Mouse (Mus musculus): Measurements from ENCODE around the gene Gm20388. TPM values are rescaled to one million over a fixed set of nuclear protein-coding genes. Genes with fewer than 3 reads are reported as not detected.
A peak's percentile ranks its signal among the peaks of the same experiment; 100 is the strongest.

The Gm20388 gene
- polyA plus RNA-seq, 1 experiment, result 59.3 TPM

DNA sequence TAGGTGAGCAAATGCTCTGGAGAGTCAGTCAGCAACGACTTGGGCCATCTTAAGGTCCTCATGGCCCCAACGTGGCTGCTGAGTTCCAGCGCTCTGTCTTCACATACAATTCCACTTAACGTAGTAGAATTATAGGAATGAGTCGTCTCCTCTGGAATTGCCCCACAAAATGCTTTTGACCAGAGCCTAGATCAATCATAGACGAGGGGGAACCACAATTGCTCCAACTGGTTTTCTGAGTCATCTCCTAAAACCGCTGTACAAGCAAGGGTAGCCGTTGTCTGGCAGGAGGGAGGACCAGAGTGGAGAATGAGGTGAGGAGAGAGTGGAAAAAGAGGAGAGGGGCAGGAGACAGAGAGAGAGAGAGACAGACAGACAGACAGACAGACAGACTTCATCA is 105.3 kb downstream of the Gm20388 start:
- no peak for TF ChIP-seq POLR2A (IDR thresholded peaks at IDR 0.05; ENCODE audit: borderline replicate concordance, extremely low read depth, insufficient read depth, insufficient read length, poor library complexity, severe bottlenecking)
- no peak for TF ChIP-seq CTCF (IDR thresholded peaks at IDR 0.05; ENCODE audit: borderline replicate concordance, extremely low read depth, insufficient read depth, insufficient read length)
- DNase-seq (ENCODE audit: low read depth), result no peak

DNA sequence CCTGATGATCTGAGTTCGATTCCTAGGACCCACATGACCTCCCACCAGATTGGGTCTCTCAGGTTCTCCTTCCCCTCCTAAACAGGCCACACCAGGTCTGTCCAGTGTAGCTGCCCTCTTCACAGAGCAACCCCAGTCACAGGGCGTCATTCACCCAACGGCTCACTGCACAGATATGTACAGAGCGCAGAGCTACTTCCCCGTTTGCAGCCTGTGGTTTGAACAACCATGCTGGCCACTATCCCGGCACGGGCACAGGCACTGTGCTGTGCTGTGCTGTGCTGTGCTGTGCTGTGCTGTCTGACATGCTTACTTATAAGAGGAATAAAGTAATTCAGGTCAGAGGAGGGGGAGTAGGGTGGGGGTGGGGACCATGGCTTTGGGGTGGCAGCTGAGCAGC is 105.8 kb downstream of the Gm20388 start:
- DNase-seq (ENCODE audit: low read depth), result no peak
- TF ChIP-seq CTCF (IDR thresholded peaks at IDR 0.05; ENCODE audit: borderline replicate concordance, extremely low read depth, insufficient read depth, insufficient read length), result no peak
- no peak for TF ChIP-seq POLR2A (IDR thresholded peaks at IDR 0.05; ENCODE audit: borderline replicate concordance, extremely low read depth, insufficient read depth, insufficient read length, poor library complexity, severe bottlenecking)

DNA sequence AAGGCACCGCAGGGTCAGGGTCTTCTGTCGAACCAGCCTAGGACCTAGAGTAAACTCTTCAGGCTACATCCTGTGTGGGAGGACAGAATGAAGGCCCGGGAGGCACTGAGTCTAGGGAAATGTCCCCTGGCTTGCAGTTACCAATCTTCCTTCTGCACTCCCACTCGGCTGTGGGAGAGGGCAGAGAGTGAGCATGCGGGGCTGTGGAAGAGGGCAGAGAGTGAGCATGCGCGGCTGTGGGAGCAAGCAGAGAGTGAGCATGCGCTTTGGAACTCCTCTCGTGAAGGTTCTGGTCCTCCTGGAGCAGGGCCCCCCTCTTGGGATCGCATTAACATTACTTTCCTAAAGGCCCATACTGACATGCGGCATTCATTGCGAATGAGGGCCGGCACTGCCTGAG is 106.7 kb downstream of the Gm20388 start:
- no peak for DNase-seq (ENCODE audit: low read depth)
- no peak for TF ChIP-seq CTCF (IDR thresholded peaks at IDR 0.05; ENCODE audit: borderline replicate concordance, extremely low read depth, insufficient read depth, insufficient read length)
- TF ChIP-seq POLR2A (IDR thresholded peaks at IDR 0.05; ENCODE audit: borderline replicate concordance, extremely low read depth, insufficient read depth, insufficient read length, poor library complexity, severe bottlenecking), result no peak

DNA sequence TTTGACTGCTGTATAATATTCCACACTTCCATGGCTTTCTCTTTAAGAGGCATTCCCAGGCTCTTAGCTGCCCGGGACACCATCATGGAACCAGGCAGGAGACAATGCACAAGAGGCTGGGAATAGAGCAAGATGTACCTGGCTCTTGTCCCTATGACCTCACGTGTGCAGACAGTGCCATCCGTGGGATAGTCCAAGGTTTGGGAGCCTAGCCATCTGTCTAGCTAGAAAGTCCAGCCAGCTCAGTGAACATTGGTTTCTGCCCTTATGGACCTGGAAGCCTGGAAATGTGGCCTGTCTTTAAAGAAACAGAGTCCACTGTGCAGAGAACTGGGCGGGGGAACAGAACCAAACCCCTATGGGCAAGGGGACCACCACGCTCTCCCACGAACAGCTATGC is 107.1 kb downstream of the Gm20388 start:
- no peak for TF ChIP-seq POLR2A (IDR thresholded peaks at IDR 0.05; ENCODE audit: borderline replicate concordance, extremely low read depth, insufficient read depth, insufficient read length, poor library complexity, severe bottlenecking)
- no peak for TF ChIP-seq CTCF (IDR thresholded peaks at IDR 0.05; ENCODE audit: borderline replicate concordance, extremely low read depth, insufficient read depth, insufficient read length)
- DNase-seq (ENCODE audit: low read depth), result no peak

DNA sequence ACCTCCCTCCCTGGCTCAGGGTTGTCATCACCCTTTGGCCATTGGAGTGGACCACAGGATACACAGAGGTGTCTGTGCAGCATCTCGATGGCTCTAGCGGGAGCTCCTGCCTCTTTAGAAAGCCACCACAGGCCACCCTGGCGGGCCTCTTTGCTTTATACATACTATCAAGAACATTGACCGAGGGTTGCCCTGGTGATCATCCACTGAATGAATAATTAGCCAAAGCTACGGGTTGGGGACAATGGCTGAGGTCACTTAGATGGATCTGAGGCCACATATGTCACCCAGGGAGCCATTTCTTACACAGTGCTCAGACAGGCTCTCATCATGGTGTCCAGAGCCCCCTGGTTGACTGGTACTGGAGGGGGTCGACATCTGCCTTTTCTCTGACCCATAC is 107.7 kb downstream of the Gm20388 start:
- TF ChIP-seq CTCF (IDR thresholded peaks at IDR 0.05; ENCODE audit: borderline replicate concordance, extremely low read depth, insufficient read depth, insufficient read length) (no peak), POLR2A (IDR thresholded peaks at IDR 0.05; ENCODE audit: borderline replicate concordance, extremely low read depth, insufficient read depth, insufficient read length, poor library complexity, severe bottlenecking) (no peak)
- DNase-seq (ENCODE audit: low read depth), result no peak

DNA sequence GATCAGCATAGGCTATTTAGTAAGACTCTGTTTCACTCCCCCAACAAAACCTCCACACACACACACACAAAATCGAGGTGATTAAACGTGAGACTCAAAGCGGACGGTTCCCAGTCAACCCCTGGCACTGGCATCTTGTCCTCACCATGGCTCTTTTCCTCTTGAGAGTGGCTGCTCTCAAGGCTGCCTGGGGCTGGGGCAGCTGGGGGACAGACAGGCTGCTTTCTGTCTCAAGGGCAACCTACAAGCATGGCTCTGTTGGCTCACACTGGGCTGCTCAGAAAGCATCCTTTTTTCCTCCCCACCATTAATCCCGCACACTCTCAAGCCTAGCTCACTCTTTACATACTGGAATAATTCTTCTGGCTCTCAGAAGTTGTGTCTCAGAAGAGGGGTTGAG is 108.7 kb downstream of the Gm20388 start:
- TF ChIP-seq CTCF (IDR thresholded peaks at IDR 0.05; ENCODE audit: borderline replicate concordance, extremely low read depth, insufficient read depth, insufficient read length), result no peak
- TF ChIP-seq POLR2A (IDR thresholded peaks at IDR 0.05; ENCODE audit: borderline replicate concordance, extremely low read depth, insufficient read depth, insufficient read length, poor library complexity, severe bottlenecking), result no peak
- DNase-seq (ENCODE audit: low read depth), result no peak

DNA sequence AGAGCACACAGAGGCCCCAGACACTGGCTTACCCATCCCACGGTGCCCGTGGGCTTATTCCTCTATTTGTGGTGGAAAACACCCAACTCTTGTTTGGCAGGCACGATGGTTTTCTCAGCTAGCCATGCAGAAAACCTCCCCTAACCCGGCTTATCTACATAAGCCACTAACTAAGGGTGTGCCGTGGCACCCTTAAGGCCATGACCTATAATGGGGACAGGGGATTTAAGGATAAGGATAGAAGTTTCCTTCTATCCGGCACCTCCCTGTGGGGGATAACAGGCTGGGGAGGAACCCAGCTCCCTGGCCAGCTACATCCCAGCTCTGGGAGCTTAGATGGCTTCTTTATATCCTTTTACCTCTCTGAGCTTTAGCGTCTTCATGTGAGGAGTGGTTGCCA is 109.7 kb downstream of the Gm20388 start:
- DNase-seq (ENCODE audit: low read depth), result no peak
- TF ChIP-seq CTCF (IDR thresholded peaks at IDR 0.05; ENCODE audit: borderline replicate concordance, extremely low read depth, insufficient read depth, insufficient read length) (no peak), POLR2A (IDR thresholded peaks at IDR 0.05; ENCODE audit: borderline replicate concordance, extremely low read depth, insufficient read depth, insufficient read length, poor library complexity, severe bottlenecking) (no peak)

DNA sequence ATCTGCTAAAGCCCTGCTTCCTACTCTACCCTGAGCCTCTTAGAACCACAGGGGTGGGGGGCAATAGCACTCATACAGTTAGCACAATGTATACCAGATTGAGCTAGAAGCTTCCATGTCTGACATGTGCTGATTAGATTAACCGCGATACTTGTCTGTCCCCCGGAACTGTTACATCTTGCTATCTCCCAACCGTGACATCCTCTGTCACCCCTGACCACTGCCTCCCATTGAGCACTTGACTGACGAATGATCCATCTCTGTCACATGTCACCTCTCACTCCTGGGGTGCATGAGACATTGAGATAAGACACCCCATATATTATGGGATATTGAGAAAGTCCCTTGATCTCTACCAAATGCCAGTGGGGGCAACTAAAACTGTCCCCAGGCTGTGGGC is 115.6 kb downstream of the Gm20388 start:
- no peak for DNase-seq (ENCODE audit: low read depth)
- TF ChIP-seq CTCF (IDR thresholded peaks at IDR 0.05; ENCODE audit: borderline replicate concordance, extremely low read depth, insufficient read depth, insufficient read length), result no peak
- TF ChIP-seq POLR2A (IDR thresholded peaks at IDR 0.05; ENCODE audit: borderline replicate concordance, extremely low read depth, insufficient read depth, insufficient read length, poor library complexity, severe bottlenecking), result no peak

DNA sequence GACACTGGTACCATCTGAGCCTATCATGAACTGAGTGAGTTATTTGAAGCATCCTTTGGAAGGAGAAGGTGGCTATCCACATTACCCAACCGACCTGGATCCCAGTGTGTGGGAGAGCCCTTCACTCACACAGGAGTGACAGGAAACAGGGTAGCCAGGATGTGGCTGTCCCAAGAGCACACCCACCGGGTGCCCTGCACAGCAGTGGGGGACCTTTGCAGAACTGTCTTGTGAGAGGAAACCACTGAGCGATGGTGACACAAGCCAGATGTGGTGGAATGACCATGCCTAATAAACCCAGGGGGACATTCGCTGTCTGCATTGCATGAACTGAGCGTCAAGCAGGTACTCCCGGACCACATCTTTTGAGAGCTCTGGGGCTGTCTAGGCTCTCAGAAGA is 116.3 kb downstream of the Gm20388 start:
- TF ChIP-seq CTCF (IDR thresholded peaks at IDR 0.05; ENCODE audit: borderline replicate concordance, extremely low read depth, insufficient read depth, insufficient read length), result no peak
- no peak for TF ChIP-seq POLR2A (IDR thresholded peaks at IDR 0.05; ENCODE audit: borderline replicate concordance, extremely low read depth, insufficient read depth, insufficient read length, poor library complexity, severe bottlenecking)
- DNase-seq (ENCODE audit: low read depth), result no peak

DNA sequence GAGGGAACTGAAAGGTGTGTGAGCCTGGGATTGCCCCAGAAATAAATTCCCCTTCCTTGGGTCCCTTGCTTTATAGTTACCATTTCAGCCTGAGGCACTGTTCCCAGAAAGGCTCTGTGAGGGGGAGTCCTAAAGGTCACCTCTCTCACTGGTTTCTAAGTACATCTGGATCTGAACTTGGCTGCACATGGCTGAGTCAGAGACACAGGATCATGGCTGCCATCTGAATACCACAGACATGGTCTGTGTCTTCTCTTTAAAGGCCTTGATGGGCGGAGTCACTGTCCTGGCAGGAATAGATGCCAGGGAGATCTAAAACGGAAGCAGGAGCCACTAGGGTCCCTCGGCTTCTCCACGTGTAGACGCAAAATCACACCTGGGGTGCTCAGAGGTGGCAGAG is 119.8 kb downstream of the Gm20388 start:
- no peak for DNase-seq (ENCODE audit: low read depth)
- TF ChIP-seq POLR2A (IDR thresholded peaks at IDR 0.05; ENCODE audit: borderline replicate concordance, extremely low read depth, insufficient read depth, insufficient read length, poor library complexity, severe bottlenecking), result no peak
- TF ChIP-seq CTCF (IDR thresholded peaks at IDR 0.05; ENCODE audit: borderline replicate concordance, extremely low read depth, insufficient read depth, insufficient read length), result no peak

DNA sequence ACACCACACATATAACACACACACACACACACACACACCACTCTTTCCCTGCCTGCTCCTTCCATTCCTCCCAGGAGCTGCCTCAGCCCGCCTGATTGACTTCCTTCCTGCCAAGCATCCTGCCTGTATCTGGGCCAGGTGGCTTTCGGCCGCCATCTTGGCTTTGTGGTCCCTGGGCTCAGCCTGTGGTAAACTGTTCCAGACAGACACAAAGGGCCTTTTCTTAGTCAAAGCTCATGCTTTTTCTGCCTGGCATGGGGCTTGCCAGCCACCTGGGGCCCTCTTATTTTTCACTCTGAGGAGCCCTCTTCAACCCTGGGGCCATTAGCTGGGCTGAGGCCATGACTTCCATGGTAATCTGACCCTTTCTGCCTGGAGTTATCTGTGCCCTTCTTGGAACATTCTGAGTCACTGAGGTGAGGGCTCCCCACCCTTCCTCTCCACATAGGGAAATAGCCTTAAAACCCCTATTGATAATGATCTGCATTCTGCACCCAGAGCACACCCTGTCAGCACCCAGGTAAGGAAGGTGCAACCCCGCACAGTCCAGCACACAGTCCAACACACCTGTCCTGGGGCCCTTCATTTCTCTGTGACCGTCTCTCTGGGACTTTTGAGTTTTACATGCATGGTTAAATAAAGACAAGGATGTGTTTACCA is 122.0 kb downstream of the Gm20388 start:
- DNase-seq (ENCODE audit: low read depth), result peak; percentile 28
- no peak for TF ChIP-seq POLR2A (IDR thresholded peaks at IDR 0.05; ENCODE audit: borderline replicate concordance, extremely low read depth, insufficient read depth, insufficient read length, poor library complexity, severe bottlenecking)
- no peak for TF ChIP-seq CTCF (IDR thresholded peaks at IDR 0.05; ENCODE audit: borderline replicate concordance, extremely low read depth, insufficient read depth, insufficient read length)

DNA sequence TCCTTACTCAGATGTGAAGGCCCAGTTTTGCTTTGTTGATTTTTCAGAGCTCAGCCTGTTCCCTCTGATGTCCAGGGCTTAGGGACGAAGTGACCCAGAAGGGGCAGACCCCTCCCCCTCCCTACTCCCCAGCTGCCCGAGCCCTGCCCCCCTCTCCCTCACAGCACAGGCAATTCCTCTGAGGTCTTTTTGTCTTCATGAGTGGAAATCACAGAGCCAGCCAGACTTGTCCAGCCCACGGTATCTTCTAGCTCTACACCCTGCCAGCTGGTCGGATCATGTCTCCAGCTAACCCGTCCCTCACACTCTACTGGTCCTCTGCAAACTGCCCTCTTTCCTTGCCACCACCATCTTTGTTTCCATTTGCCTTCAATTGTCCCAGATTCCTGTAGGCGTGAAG is 123.8 kb downstream of the Gm20388 start:
- no peak for TF ChIP-seq CTCF (IDR thresholded peaks at IDR 0.05; ENCODE audit: borderline replicate concordance, extremely low read depth, insufficient read depth, insufficient read length)
- no peak for TF ChIP-seq POLR2A (IDR thresholded peaks at IDR 0.05; ENCODE audit: borderline replicate concordance, extremely low read depth, insufficient read depth, insufficient read length, poor library complexity, severe bottlenecking)

More for the DNA sequence above, 123.8 kb downstream of the Gm20388 start:
- peak; percentile 18 for DNase-seq (ENCODE audit: low read depth)

Measured in brain, embryonic 14.5 days (tissue).